8 mouse cellular contexts compared by ENCODE assay signal in the genomic region with DNA sequence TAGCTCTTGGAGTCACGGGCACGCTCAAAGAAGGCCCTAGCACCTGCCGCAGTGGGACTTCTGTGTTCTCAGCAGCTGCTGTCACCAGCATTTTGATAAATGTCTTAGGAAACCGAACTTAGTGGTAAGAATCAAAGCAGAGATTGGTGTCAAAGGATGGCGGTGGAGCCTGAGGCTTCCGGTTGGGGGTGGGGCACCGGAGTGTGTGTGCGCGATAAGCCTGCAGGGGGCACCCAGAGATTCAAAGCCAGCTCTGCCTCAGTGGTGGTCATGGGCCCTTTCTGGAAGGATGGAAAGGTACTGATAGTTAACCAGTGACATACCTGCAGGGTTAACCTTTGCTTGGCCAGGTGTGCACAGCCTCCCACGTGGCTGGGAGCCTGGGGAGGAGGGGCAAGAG. TPM values are rescaled to one million over a fixed set of nuclear protein-coding genes. Genes with fewer than 3 reads are reported as not detected.
DNase-seq lines count a peak whose midpoint lies in the region; ATAC-seq and TF ChIP-seq lines count a peak whose summit lies in the region.

No protein-coding gene starts in this region.

- H3K27ac ChIP-seq in hindbrain, embryonic 12.5 days = no peak overlapping the region
- H3K27ac ChIP-seq in liver, embryonic 14.5 days = no peak overlapping the region
- no peak overlapping the region for H3K27ac ChIP-seq in neural tube, embryonic 14.5 days (ENCODE audit: low read depth, low read length)

- no peak overlapping the region for H3K4me2 ChIP-seq in hindbrain, embryonic 12.5 days (replicated peaks)
- no peak overlapping the region for H3K4me2 ChIP-seq in liver, embryonic 14.5 days (ENCODE audit: low read depth)
- no peak overlapping the region for H3K4me2 ChIP-seq in neural tube, embryonic 14.5 days (ENCODE audit: low read depth, low read length)

- H3K9ac ChIP-seq in hindbrain, embryonic 12.5 days = 0 out of 2 replicates have a peak overlapping the region, but pooled peaks have one; percentile 33
- no peak overlapping the region for H3K9ac ChIP-seq in liver, embryonic 14.5 days (replicated peaks)
- H3K9ac ChIP-seq in neural tube, embryonic 14.5 days (replicated peaks; ENCODE audit: low read depth, low read length) = no peak overlapping the region

- TF ChIP-seq EP300 in liver, embryonic 14.5 days (IDR thresholded peaks at IDR 0.05; ENCODE audit: low read depth) = no peak

- H3K27me3 ChIP-seq in hindbrain, embryonic 12.5 days = no peaks in the 10 kb centered on the region
- no peaks in the 10 kb centered on the region for H3K27me3 ChIP-seq in liver, embryonic 14.5 days (ENCODE audit: control insufficient read depth, insufficient read depth, low read length)
- H3K27me3 ChIP-seq in neural tube, embryonic 14.5 days (ENCODE audit: control insufficient read depth, insufficient read depth, low read length) = no peaks in the 10 kb centered on the region

- 20% methylated on average over 10 of the region's 10 CpGs for WGBS in hindbrain, embryonic 12.5 days
- 9% methylated on average over 10 of the region's 10 CpGs for WGBS in liver, embryonic 14.5 days (ENCODE audit: insufficient replicate concordance)
- 24% methylated on average over 10 of the region's 10 CpGs for WGBS in neural tube, embryonic 14.5 days

- peaks cover 5% of the 10 kb centered on the region; the same call in 1 of the 2 replicates for H3K36me3 ChIP-seq in hindbrain, embryonic 12.5 days
- H3K36me3 ChIP-seq in liver, embryonic 14.5 days (replicated peaks; ENCODE audit: control insufficient read depth, insufficient read depth, low read depth) = no peaks in the 10 kb centered on the region
- peaks cover 3% of the 10 kb centered on the region; the same call in 1 of the 2 replicates for H3K36me3 ChIP-seq in neural tube, embryonic 14.5 days (ENCODE audit: control insufficient read depth, insufficient read depth, low read length)

- no peak overlapping the region for H3K4me3 ChIP-seq in hindbrain, embryonic 12.5 days
- H3K4me3 ChIP-seq in liver, embryonic 14.5 days (ENCODE audit: insufficient read depth in 1 of 2, low read depth in 2 of 2, low read length in 2 of 2) = no peak overlapping the region
- no peak overlapping the region for H3K4me3 ChIP-seq in neural tube, embryonic 14.5 days (ENCODE audit: low read depth, low read length)

- no peak for ATAC-seq in hindbrain, embryonic 12.5 days (ENCODE audit: low FRiP score)
- no peak for ATAC-seq in liver, embryonic 14.5 days (ENCODE audit: insufficient read depth)
- 0 out of 2 replicates have a peak, but pooled peaks have one; percentile 52 for ATAC-seq in neural tube, embryonic 14.5 days (ENCODE audit: low read depth)

- DNase-seq in right cerebral cortex, postnatal 4 days = peak; percentile 59
- no peak for DNase-seq in right cerebral cortex, adult 2 months (ENCODE audit: low spot score in 2 of 2)
- DNase-seq in embryo, embryonic 10.5 days (ENCODE audit: low spot score) = peak; percentile 63
- DNase-seq in liver, embryonic 14.5 days (ENCODE audit: low read depth in 3 of 3, low spot score in 3 of 3) = no peak
- no peak for DNase-seq in frontal cortex, postnatal 25 days (ENCODE audit: low spot score in 2 of 2)
- no peak for DNase-seq in layer of hippocampus, postnatal 14 days (ENCODE audit: low spot score in 2 of 2)

- H3K9me3 ChIP-seq in hindbrain, embryonic 12.5 days (replicated peaks) = no peaks in the 10 kb centered on the region
- no peaks in the 10 kb centered on the region for H3K9me3 ChIP-seq in liver, embryonic 14.5 days (ENCODE audit: control insufficient read depth, low read length)
- no peaks in the 10 kb centered on the region for H3K9me3 ChIP-seq in neural tube, embryonic 14.5 days (ENCODE audit: control insufficient read depth, low read length)

- peak; percentile 59 for TF ChIP-seq CTCF in liver, embryonic 14.5 days (IDR thresholded peaks at IDR 0.05; ENCODE audit: low read depth)

- H3K4me1 ChIP-seq in hindbrain, embryonic 12.5 days = peaks cover 16% of the 10 kb centered on the region
- peaks cover 2 to 3% of the 10 kb centered on the region in 2 experiments; a peak in 2 of 4 replicates for H3K4me1 ChIP-seq in liver, embryonic 14.5 days (replicated peaks; ENCODE audit: control insufficient read depth in 2 of 2, insufficient read depth in 2 of 2, low read length in 1 of 2)
- H3K4me1 ChIP-seq in neural tube, embryonic 14.5 days (ENCODE audit: control insufficient read depth, insufficient read depth, low read length) = peaks cover 2% of the 10 kb centered on the region; the same call in 1 of the 2 replicates

RNA-seq across cellular contexts. Expression of a gene that starts 21.0 kb away (rescaled TPM):
- polyA plus RNA-seq in hindbrain, embryonic 12.5 days (2016; fragmentation: Nextera tagmentation; extraction: Ambion mirVana) = 0.80 and 2.5 TPM in 2 replicates
- 0.04 TPM in 1 of 2 replicates, not detected in the other for polyA plus RNA-seq in liver, embryonic 14.5 days (2012; rRNA removed)
- polyA plus RNA-seq in liver, embryonic 14.5 days (2014; fragmentation: Nextera tagmentation; extraction: Ambion mirVana) = 0.21 TPM in 1 of 2 replicates, not detected in the other
- polyA plus RNA-seq in neural tube, embryonic 14.5 days (2014; fragmentation: Nextera tagmentation; extraction: Ambion mirVana) = 0.46 and 1.4 TPM in 2 replicates
- total RNA-seq in layer of hippocampus, postnatal 14 days (2021) = under 1 TPM in 1 of 2 experiments, not detected in 1; 0.90 TPM

RNA-seq across cellular contexts. Expression of a gene that starts 27.0 kb away (rescaled TPM):
- polyA plus RNA-seq in hindbrain, embryonic 12.5 days (2016; fragmentation: Nextera tagmentation; extraction: Ambion mirVana) = not detected in 2 replicates
- polyA plus RNA-seq in liver, embryonic 14.5 days (2012; rRNA removed) = 0.31 and 0.40 TPM in 2 replicates
- polyA plus RNA-seq in liver, embryonic 14.5 days (2014; fragmentation: Nextera tagmentation; extraction: Ambion mirVana) = 0.08 and 0.25 TPM in 2 replicates
- 0.08 TPM in 1 of 2 replicates, not detected in the other for polyA plus RNA-seq in neural tube, embryonic 14.5 days (2014; fragmentation: Nextera tagmentation; extraction: Ambion mirVana)
- under 1 TPM in 1 of 2 experiments, not detected in 1; 0.25 TPM for total RNA-seq in layer of hippocampus, postnatal 14 days (2021)

Comparison
In these comparisons a context has a peak if more than half of its experiments do, and no peak if none do; other contexts are left out.
1. DNase-seq: peak in right cerebral cortex, postnatal 4 days (single experiment) and embryo, embryonic 10.5 days (single experiment); none in right cerebral cortex, adult 2 months (0 of 2), liver, embryonic 14.5 days (0 of 3), frontal cortex, postnatal 25 days (0 of 2) and layer of hippocampus, postnatal 14 days (0 of 2).